Comparison of ENCODE assay signal across 8 mouse cellular contexts in genomic region chr7:110287476-110288071, GRCm38 (mm10).
DNase-seq lines count a peak whose midpoint lies in the region; ATAC-seq and TF ChIP-seq lines count a peak whose summit lies in the region.

No protein-coding gene starts in this region.

- H3K4me2 ChIP-seq in intestine, embryonic 16.5 days (ENCODE audit: low read depth, low read length) = no peak overlapping the region
- no peak overlapping the region for H3K4me2 ChIP-seq in stomach, postnatal 0 days (replicated peaks; ENCODE audit: low read depth)

- TF ChIP-seq POLR2A in thymus, adult 2 months (IDR thresholded peaks at IDR 0.05; ENCODE audit: control insufficient read depth, extremely low read depth, insufficient read depth, low read length, poor library complexity) = no peak

- H3K36me3 ChIP-seq in thymus, adult 2 months (ENCODE audit: control insufficient read depth, insufficient read depth, low read length) = no peaks in the 10 kb centered on the region
- H3K36me3 ChIP-seq in intestine, embryonic 16.5 days (ENCODE audit: control insufficient read depth, insufficient read depth, low read length) = no peaks in the 10 kb centered on the region
- H3K36me3 ChIP-seq in stomach, postnatal 0 days (ENCODE audit: control insufficient read depth, insufficient read depth, low read length) = no peaks in the 10 kb centered on the region

- intact Hi-C loops in gastrocnemius, postnatal 14 days (cut with DNase I; ENCODE audit: low total_unique reads) = loop anchor here (2.0 to 5.0 kb wide), 2 partner anchors 143 to 345 kb away; no protein-coding TSS in a partner anchor

- H3K4me1 ChIP-seq in thymus, adult 2 months (replicated peaks; ENCODE audit: control insufficient read depth, insufficient read depth, low read length) = no peaks in the 10 kb centered on the region
- peaks cover 11% of the 10 kb centered on the region; the same call in 1 of the 2 replicates for H3K4me1 ChIP-seq in intestine, embryonic 16.5 days (ENCODE audit: control insufficient read depth, insufficient read depth, low read length)
- peaks cover 2% of the 10 kb centered on the region; the same call in 1 of the 2 replicates for H3K4me1 ChIP-seq in stomach, postnatal 0 days (replicated peaks; ENCODE audit: control insufficient read depth, insufficient read depth)

- peak; percentile 26 for DNase-seq in gastrocnemius, postnatal 25 days
- DNase-seq in gastrocnemius, postnatal 14 days = no peak
- no peak for DNase-seq in thymus, adult 2 months
- no peak for DNase-seq in thymus, postnatal 14 days
- no peak for DNase-seq in stomach, postnatal 0 days (ENCODE audit: low spot score)
- DNase-seq in spleen, postnatal 36 days (ENCODE audit: low spot score in 2 of 2) = no peak
- no peak for DNase-seq in urinary bladder, postnatal 10 days (ENCODE audit: low spot score)

- H3K27ac ChIP-seq in thymus, adult 2 months (ENCODE audit: control insufficient read depth, insufficient read depth, low read length) = peak overlapping the region; percentile 8; the same call in 1 of the 2 replicates
- H3K27ac ChIP-seq in intestine, embryonic 16.5 days (ENCODE audit: low read length) = no peak overlapping the region
- H3K27ac ChIP-seq in stomach, postnatal 0 days (replicated peaks) = peak overlapping the region; percentile 87

- TF ChIP-seq CTCF in thymus, adult 2 months (IDR thresholded peaks at IDR 0.05; ENCODE audit: borderline replicate concordance, control insufficient read depth, extremely low read depth, insufficient read depth, low read length, poor library complexity) = no peak
- TF ChIP-seq CTCF in stomach, postnatal 0 days (IDR thresholded peaks at IDR 0.05; ENCODE audit: low read depth) = no peak

- TF ChIP-seq EP300 in stomach, postnatal 0 days (optimal IDR thresholded peaks at IDR 0.05) = no peak

- H3K9ac ChIP-seq in intestine, embryonic 16.5 days (ENCODE audit: low read depth, low read length) = no peak overlapping the region
- peak overlapping the region; percentile 8; the same call in 1 of the 2 replicates for H3K9ac ChIP-seq in stomach, postnatal 0 days (ENCODE audit: low read length)

- H3K27me3 ChIP-seq in thymus, adult 2 months (ENCODE audit: control insufficient read depth, insufficient read depth, low read length) = no peaks in the 10 kb centered on the region
- H3K27me3 ChIP-seq in intestine, embryonic 16.5 days (replicated peaks; ENCODE audit: control insufficient read depth, insufficient read depth, low read length) = no peaks in the 10 kb centered on the region
- no peaks in the 10 kb centered on the region for H3K27me3 ChIP-seq in stomach, postnatal 0 days (ENCODE audit: control insufficient read depth, insufficient read depth, low read length)

- ATAC-seq in intestine, embryonic 16.5 days = peak; percentile 20; the same call in 1 of the 2 replicates
- no peak; the same call in 1 of the 2 replicates for ATAC-seq in stomach, postnatal 0 days (ENCODE audit: low FRiP score, low TSS enrichment)

- no peak overlapping the region for H3K4me3 ChIP-seq in thymus, adult 2 months (ENCODE audit: control insufficient read depth, insufficient read depth, low read length)
- no peak overlapping the region for H3K4me3 ChIP-seq in intestine, embryonic 16.5 days (ENCODE audit: low read length)
- no peak overlapping the region for H3K4me3 ChIP-seq in stomach, postnatal 0 days (ENCODE audit: low read depth, low read length)

- 86% methylated on average over 8 of the region's 8 CpGs for WGBS in thymus, adult 2 months
- WGBS in intestine, embryonic 16.5 days = 63% methylated on average over 8 of the region's 8 CpGs
- WGBS in stomach, postnatal 0 days = 67% methylated on average over 8 of the region's 8 CpGs

- H3K9me3 ChIP-seq in intestine, embryonic 16.5 days (ENCODE audit: control insufficient read depth, low read length) = no peaks in the 10 kb centered on the region
- H3K9me3 ChIP-seq in stomach, postnatal 0 days (ENCODE audit: control insufficient read depth, low read length) = no peaks in the 10 kb centered on the region
